Mouse (Mus musculus): ENCODE measurements around the gene Gm44502. TPM values are rescaled to one million over a fixed set of nuclear protein-coding genes. Genes with fewer than 3 reads are reported as not detected.

Gene Gm44502
- polyA plus RNA-seq, 1 experiment from 2014 or later: not detected

DNA sequence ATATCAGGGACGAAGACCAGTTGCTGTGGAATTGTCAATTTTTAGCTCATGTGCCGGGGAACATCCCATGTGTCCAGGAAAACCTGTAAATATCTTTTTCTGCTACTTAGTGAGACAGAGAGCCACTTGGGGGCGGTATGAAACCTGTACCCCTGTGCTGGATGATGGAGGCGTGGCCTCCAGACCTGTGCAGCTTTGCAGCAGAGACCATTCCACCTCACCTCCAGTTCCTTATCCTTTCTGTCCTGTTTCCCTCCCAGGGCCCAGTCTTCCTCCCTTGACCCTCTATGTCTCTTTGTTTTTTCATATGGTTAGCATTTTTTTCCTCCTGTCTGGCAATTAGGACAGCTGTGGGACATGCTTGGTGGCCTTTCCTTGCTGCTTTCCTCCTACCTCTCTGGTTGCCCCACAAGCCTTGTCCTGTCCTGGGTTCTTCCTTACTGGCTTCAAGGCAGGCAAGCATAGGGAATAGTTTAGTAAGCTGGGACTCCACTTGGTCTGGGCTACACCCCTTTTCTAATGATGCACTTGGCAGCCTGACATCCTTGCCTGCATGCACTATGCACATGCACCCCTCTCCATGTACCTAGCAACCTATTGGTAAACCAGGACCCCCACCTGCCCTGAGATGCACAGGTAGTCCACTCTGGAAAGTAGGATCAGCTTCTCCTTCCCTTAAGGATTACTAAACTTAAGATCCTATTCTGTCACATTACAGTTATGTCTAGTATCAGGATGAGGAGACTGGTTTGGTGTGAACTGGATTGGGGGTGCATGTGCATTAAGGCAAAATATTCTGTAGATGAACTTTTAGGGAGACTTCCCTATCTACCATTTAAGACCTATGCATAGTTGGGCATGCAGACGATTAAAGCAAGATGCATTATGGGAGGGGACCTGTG lies 34.1 kb upstream of the Gm44502 start:
- DNase-seq: peak; percentile 48
- Histone ChIP-seq H3K36me3 (ENCODE audit: insufficient read depth) (no peaks in the 10 kb centered on the region), H3K9ac (no peak overlapping the region), H3K27ac (ENCODE audit: low read depth) (no peak overlapping the region), H3K4me1 (ENCODE audit: insufficient read depth) (no peaks in the 10 kb centered on the region), H3K4me3 (ENCODE audit: low read depth, low read length) (no peak overlapping the region), H3K9me3 (ENCODE audit: low read depth, low read length) (no peaks in the 10 kb centered on the region), H3K4me2 (no peak overlapping the region), H3K27me3 (ENCODE audit: insufficient read depth, low read length) (no peaks in the 10 kb centered on the region)
- WGBS: 45% methylated on average over 5 of the region's 5 CpGs
- TF ChIP-seq CTCF (IDR thresholded peaks at IDR 0.05; ENCODE audit: low read depth): peak; percentile 33; the same call in 1 of the 2 replicates
- ATAC-seq (ENCODE audit: insufficient read depth): no peak

DNA sequence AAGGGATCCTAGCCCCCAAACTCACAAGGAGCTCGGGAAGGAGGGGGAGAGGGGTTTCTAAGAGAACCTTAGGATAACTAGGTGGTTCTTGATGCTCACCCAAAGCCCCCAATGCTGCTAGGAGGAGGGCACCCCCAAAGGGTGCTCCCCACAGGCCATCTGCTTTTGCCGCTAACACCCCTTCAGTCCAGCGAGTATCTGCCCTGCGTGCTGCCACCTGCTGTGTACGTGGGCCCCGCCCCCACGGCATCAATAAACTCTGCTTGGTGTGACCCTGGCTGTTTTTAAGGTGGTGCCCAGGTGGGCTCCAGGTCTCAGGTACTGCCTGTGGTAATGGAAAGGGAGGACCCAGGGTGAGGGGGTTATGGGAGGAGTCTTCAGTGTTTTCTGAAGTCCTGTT lies 32.7 kb upstream of the Gm44502 start:
- Histone ChIP-seq H3K27ac (ENCODE audit: low read depth) (no peak overlapping the region), H3K4me2 (no peak overlapping the region), H3K4me3 (ENCODE audit: low read depth, low read length) (no peak overlapping the region), H3K4me1 (ENCODE audit: insufficient read depth) (no peaks in the 10 kb centered on the region), H3K9ac (no peak overlapping the region), H3K36me3 (ENCODE audit: insufficient read depth) (no peaks in the 10 kb centered on the region), H3K9me3 (ENCODE audit: low read depth, low read length) (no peaks in the 10 kb centered on the region), H3K27me3 (ENCODE audit: insufficient read depth, low read length) (0 out of 2 replicates have a peak, but pooled peaks cover 2% of the 10 kb centered on the region)
- no peak for TF ChIP-seq CTCF (IDR thresholded peaks at IDR 0.05; ENCODE audit: low read depth)
- ATAC-seq (ENCODE audit: insufficient read depth) (no peak), DNase-seq (no peak)
- 63% methylated on average over 7 of the region's 7 CpGs for whole genome bisulfite sequencing

DNA sequence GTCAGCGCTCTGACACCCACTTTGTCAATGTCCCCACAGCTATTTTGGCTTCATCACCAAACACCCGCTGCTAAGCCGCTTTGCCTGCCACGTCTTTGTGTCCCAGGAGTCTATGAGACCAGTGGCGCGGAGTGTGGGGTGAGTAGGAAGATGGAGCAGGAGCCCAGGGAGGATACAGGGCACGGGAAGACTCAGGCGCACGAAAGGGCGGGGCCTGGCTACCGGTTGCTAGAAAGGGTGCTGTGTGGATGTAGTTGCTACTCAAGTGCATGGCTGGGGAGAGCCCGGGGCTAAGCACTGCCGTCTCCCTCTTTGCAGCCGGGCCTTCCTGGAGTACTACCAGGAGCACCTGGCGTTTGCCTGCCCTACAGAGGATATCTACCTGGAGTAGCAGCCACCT lies 31.8 kb upstream of the Gm44502 start:
- 0 out of 2 replicates have a peak, but pooled peaks cover 5% of the 10 kb centered on the region for H3K27me3 ChIP-seq (ENCODE audit: insufficient read depth, low read length)
- 63% methylated on average over 15 of the region's 15 CpGs for WGBS
- TF ChIP-seq CTCF (IDR thresholded peaks at IDR 0.05; ENCODE audit: low read depth): no peak

GRCm38 (mm10) chr15:89460298-89460697 lies 30.8 kb upstream of the Gm44502 start:
- WGBS: 61% methylated on average over 10 of the region's 10 CpGs

More for the DNA sequence above, 31.8 kb upstream of the Gm44502 start:
- ATAC-seq (ENCODE audit: insufficient read depth): no peak
- Histone ChIP-seq H3K9me3 (ENCODE audit: low read depth, low read length) (no peaks in the 10 kb centered on the region), H3K27ac (ENCODE audit: low read depth) (no peak overlapping the region), H3K36me3 (ENCODE audit: insufficient read depth) (no peaks in the 10 kb centered on the region), H3K4me2 (no peak overlapping the region), H3K9ac (no peak overlapping the region), H3K4me1 (ENCODE audit: insufficient read depth) (no peaks in the 10 kb centered on the region), H3K4me3 (ENCODE audit: low read depth, low read length) (no peak overlapping the region)
- no peak for DNase-seq

DNA sequence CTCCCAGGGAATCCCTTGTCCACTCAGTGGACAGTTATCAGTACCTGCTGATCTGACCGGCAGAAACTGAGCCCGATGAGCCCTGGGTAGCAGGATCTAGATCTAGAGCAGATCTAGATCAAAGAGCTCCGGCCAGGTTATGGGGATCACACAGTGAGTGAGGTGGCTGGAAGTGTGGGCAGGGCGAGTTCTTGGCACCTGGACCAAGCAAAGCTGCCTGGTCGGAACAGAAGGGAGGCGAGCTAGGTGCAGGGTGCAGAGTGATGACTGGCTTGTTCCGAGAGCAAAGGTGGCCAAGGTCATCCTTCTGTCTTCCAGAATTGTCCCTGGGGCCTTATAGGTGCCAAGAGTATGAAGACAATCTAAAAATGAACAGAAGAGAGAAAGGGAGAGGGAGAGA lies 30.3 kb upstream of the Gm44502 start:
- H3K27me3 ChIP-seq (ENCODE audit: insufficient read depth, low read length): 0 out of 2 replicates have a peak, but pooled peaks cover 9% of the 10 kb centered on the region
- WGBS: 77% methylated on average over 7 of the region's 7 CpGs
- no peak for TF ChIP-seq CTCF (IDR thresholded peaks at IDR 0.05; ENCODE audit: low read depth)
- no peak for DNase-seq
- ATAC-seq (ENCODE audit: insufficient read depth): no peak
- no peaks in the 10 kb centered on the region for H3K36me3 ChIP-seq (ENCODE audit: insufficient read depth)
- no peaks in the 10 kb centered on the region for H3K4me1 ChIP-seq (ENCODE audit: insufficient read depth)
- H3K27ac ChIP-seq (ENCODE audit: low read depth): no peak overlapping the region
- no peak overlapping the region for H3K4me2 ChIP-seq
- no peaks in the 10 kb centered on the region for H3K9me3 ChIP-seq (ENCODE audit: low read depth, low read length)
- H3K4me3 ChIP-seq (ENCODE audit: low read depth, low read length): no peak overlapping the region
- H3K9ac ChIP-seq: no peak overlapping the region

More at GRCm38 (mm10) chr15:89460298-89460697, 30.8 kb upstream of the Gm44502 start:
- Histone ChIP-seq H3K27ac (ENCODE audit: low read depth) (no peak overlapping the region), H3K36me3 (ENCODE audit: insufficient read depth) (no peaks in the 10 kb centered on the region), H3K9me3 (ENCODE audit: low read depth, low read length) (no peaks in the 10 kb centered on the region), H3K4me2 (no peak overlapping the region), H3K9ac (no peak overlapping the region), H3K4me1 (ENCODE audit: insufficient read depth) (no peaks in the 10 kb centered on the region), H3K27me3 (ENCODE audit: insufficient read depth, low read length) (0 out of 2 replicates have a peak, but pooled peaks cover 5% of the 10 kb centered on the region), H3K4me3 (ENCODE audit: low read depth, low read length) (no peak overlapping the region)
- DNase-seq (no peak), ATAC-seq (ENCODE audit: insufficient read depth) (no peak)
- TF ChIP-seq CTCF (IDR thresholded peaks at IDR 0.05; ENCODE audit: low read depth): no peak

DNA sequence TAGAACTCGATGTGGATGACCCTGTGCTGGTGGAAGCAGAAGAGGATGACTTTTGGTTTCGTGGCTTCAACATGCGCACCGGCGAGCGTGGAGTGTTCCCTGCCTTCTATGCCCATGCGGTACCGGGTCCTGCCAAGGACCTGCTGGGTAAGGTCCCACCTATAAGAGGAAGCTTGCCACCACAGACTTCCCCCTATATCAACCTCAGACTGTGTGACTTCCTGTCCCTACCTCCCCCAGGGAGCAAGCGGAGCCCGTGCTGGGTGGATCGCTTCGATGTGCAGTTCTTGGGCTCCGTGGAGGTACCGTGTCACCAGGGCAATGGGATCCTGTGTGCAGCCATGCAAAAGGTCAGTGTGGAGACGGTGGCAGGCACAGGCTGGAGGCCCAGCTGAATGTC lies 29.4 kb upstream of the Gm44502 start:
- Histone ChIP-seq H3K4me2 (no peak overlapping the region), H3K4me3 (ENCODE audit: low read depth, low read length) (no peak overlapping the region), H3K9ac (no peak overlapping the region), H3K4me1 (ENCODE audit: insufficient read depth) (no peaks in the 10 kb centered on the region), H3K9me3 (ENCODE audit: low read depth, low read length) (no peaks in the 10 kb centered on the region), H3K36me3 (ENCODE audit: insufficient read depth) (no peaks in the 10 kb centered on the region), H3K27ac (ENCODE audit: low read depth) (no peak overlapping the region), H3K27me3 (ENCODE audit: insufficient read depth, low read length) (peaks cover 18% of the 10 kb centered on the region)
- TF ChIP-seq CTCF (IDR thresholded peaks at IDR 0.05; ENCODE audit: low read depth): no peak
- ATAC-seq (ENCODE audit: insufficient read depth): no peak
- 91% methylated on average over 15 of the region's 15 CpGs for WGBS
- no peak for DNase-seq

DNA sequence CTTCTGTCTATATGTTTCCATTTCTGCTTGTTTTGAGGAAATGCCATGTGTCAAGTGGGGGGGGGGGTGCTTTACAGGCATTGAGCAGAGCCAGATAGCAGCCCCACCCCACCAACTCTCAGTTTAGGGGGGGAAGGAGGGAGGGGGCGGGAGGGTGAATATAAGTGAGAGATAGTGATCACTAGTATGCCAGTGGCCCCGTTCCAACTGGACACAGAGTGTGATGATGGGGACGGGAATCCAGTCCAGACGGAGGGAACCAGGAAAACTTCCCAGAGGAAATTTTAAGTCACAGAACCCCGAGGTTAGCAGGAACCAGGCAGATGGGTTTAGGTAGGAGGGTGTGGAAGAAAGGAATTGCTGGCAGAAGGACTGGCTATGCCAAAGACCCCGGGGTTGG lies 26.1 kb upstream of the Gm44502 start:
- H3K9ac ChIP-seq: no peak overlapping the region
- peaks cover 27% of the 10 kb centered on the region for H3K27me3 ChIP-seq (ENCODE audit: insufficient read depth, low read length)
- no peak overlapping the region for H3K4me2 ChIP-seq
- 72% methylated on average over 6 of the region's 6 CpGs for WGBS
- H3K27ac ChIP-seq (ENCODE audit: low read depth): no peak overlapping the region
- no peaks in the 10 kb centered on the region for H3K9me3 ChIP-seq (ENCODE audit: low read depth, low read length)
- no peak for TF ChIP-seq CTCF (IDR thresholded peaks at IDR 0.05; ENCODE audit: low read depth)
- no peak for ATAC-seq (ENCODE audit: insufficient read depth)
- no peaks in the 10 kb centered on the region for H3K36me3 ChIP-seq (ENCODE audit: insufficient read depth)
- no peaks in the 10 kb centered on the region for H3K4me1 ChIP-seq (ENCODE audit: insufficient read depth)
- H3K4me3 ChIP-seq (ENCODE audit: low read depth, low read length): no peak overlapping the region
- DNase-seq: no peak
